Mouse (Mus musculus) midbrain, embryonic 14.5 days (tissue): ENCODE measurements around the gene Efcab12. TPM values are rescaled to one million over a fixed set of nuclear protein-coding genes. Genes with fewer than 3 reads are reported as not detected.

Experiments
- microRNA-seq: library from miRNA; unstranded; fragments of <30 nt; microRNA quantifications from one replicate; pipeline ENCODE4, GENCODE M21; 2016
- polyA plus RNA-seq: library from polyadenylated mRNA; unstranded; fragments of >200 nt; fragmentation: Nextera tagmentation; extraction: Ambion mirVana; gene quantifications from 2 replicates; pipeline ENCODE4 v1.2.1, GENCODE M21; 2014

The Efcab12 gene
- polyA plus RNA-seq, 1 experiment from 2014 or later = 2.5 TPM

Small RNAs within 50 kb of the gene (microRNA-seq; reads per million reads assigned to microRNA genes)
- gene Mir7660 = 0.73 reads per million

Other genes with a start within 250 kb of the Efcab12 start
- gene Mkrn2os, start 245.8 kb downstream of the Efcab12 start, polyA plus RNA-seq = 0.20 and 0.34 TPM in 2 replicates
- 27.8 and 34.9 TPM in 2 replicates for gene Mkrn2, start 236.5 kb downstream of the Efcab12 start, polyA plus RNA-seq
- gene Raf1, start 161.8 kb downstream of the Efcab12 start, polyA plus RNA-seq = 148 and 179 TPM in 2 replicates
- 0.66 and 1.4 TPM in 2 replicates for gene Tmem40, start 76.0 kb downstream of the Efcab12 start, polyA plus RNA-seq
- 9.0 and 12.6 TPM in 2 replicates for gene Cand2, start 63.9 kb downstream of the Efcab12 start, polyA plus RNA-seq
- gene Rpl32, start 29.7 kb downstream of the Efcab12 start, polyA plus RNA-seq = 1,221 and 1,292 TPM in 2 replicates
- 5.3 and 10.2 TPM in 2 replicates for gene Mbd4, start 15.0 kb upstream of the Efcab12 start, polyA plus RNA-seq
- 19.1 and 28.1 TPM in 2 replicates for gene Ift122, start 15.1 kb upstream of the Efcab12 start, polyA plus RNA-seq
- gene Rho, start 93.3 kb upstream of the Efcab12 start, polyA plus RNA-seq = 0.07 and 0.59 TPM in 2 replicates
- gene H1foo, start 106.5 kb upstream of the Efcab12 start, polyA plus RNA-seq = not detected in 2 replicates
- gene Plxnd1, start 156.6 kb upstream of the Efcab12 start, polyA plus RNA-seq = 3.9 and 9.0 TPM in 2 replicates